Mouse (Mus musculus): ENCODE data around the gene Cfap44.
"Not testable (repeated sequence)": the region's sequence is repeated elsewhere in the genome, so short reads cannot be mapped to it uniquely, and the experiment has no call there.

Cfap44 gene

GRCm38 (mm10) chr16:44428456-44428855 lies 33.9 kb downstream of the Cfap44 start:
- no peak for DNase-seq (ENCODE audit: low spot score)

- no peak for DNase-seq (ENCODE audit: low spot score)
These were observed 35.4 kb downstream of the Cfap44 start for GRCm38 (mm10) chr16:44430021-44430420.

GRCm38 (mm10) chr16:44434931-44435330 lies 40.3 kb downstream of the Cfap44 start:
- no peak for DNase-seq (ENCODE audit: low spot score)

GRCm38 (mm10) chr16:44435481-44435880 lies 40.9 kb downstream of the Cfap44 start:
- peak; percentile 23 for DNase-seq (ENCODE audit: low spot score)

- not testable (repeated sequence) for DNase-seq (ENCODE audit: low spot score)
These were observed 47.3 kb downstream of the Cfap44 start for GRCm38 (mm10) chr16:44441913-44442312.

GRCm38 (mm10) chr16:44457858-44458257 lies 63.3 kb downstream of the Cfap44 start:
- no peak for DNase-seq (ENCODE audit: low spot score)

GRCm38 (mm10) chr16:44458826-44459225 lies 64.2 kb downstream of the Cfap44 start:
- DNase-seq (ENCODE audit: low spot score): no peak

GRCm38 (mm10) chr16:44460922-44461321 lies 66.3 kb downstream of the Cfap44 start:
- DNase-seq (ENCODE audit: low spot score): no peak

- no peak for DNase-seq (ENCODE audit: low spot score)
These were observed 80.7 kb downstream of the Cfap44 start for GRCm38 (mm10) chr16:44475281-44475680.

- DNase-seq (ENCODE audit: low spot score): no peak
These were observed 81.2 kb downstream of the Cfap44 start for GRCm38 (mm10) chr16:44475682-44476375.

GRCm38 (mm10) chr16:44478767-44479166 lies 84.2 kb downstream of the Cfap44 start:
- no peak for DNase-seq (ENCODE audit: low spot score)

- DNase-seq (ENCODE audit: low spot score): no peak
These were observed 85.3 kb downstream of the Cfap44 start for GRCm38 (mm10) chr16:44479852-44480251.

- DNase-seq (ENCODE audit: low spot score): no peak
These were observed 86.0 kb downstream of the Cfap44 start for GRCm38 (mm10) chr16:44480616-44481015.

GRCm38 (mm10) chr16:44481599-44482593 lies 87.3 kb downstream of the Cfap44 start:
- no peak for DNase-seq (ENCODE audit: low spot score)

- peak; percentile 91 for DNase-seq (ENCODE audit: low spot score)
These were observed 89.5 kb downstream of the Cfap44 start for GRCm38 (mm10) chr16:44484079-44484478.

GRCm38 (mm10) chr16:44484831-44485230 lies 90.2 kb downstream of the Cfap44 start:
- DNase-seq (ENCODE audit: low spot score): no peak

- no peak for DNase-seq (ENCODE audit: low spot score)
These were observed 91.1 kb downstream of the Cfap44 start for GRCm38 (mm10) chr16:44485691-44486090.

- DNase-seq (ENCODE audit: low spot score): no peak
These were observed 92.0 kb downstream of the Cfap44 start for GRCm38 (mm10) chr16:44486612-44487011.

- no peak for DNase-seq (ENCODE audit: low spot score)
These were observed 92.6 kb downstream of the Cfap44 start for GRCm38 (mm10) chr16:44487194-44487593.

- no peak for DNase-seq (ENCODE audit: low spot score)
These were observed 96.5 kb downstream of the Cfap44 start for GRCm38 (mm10) chr16:44491051-44491450.

GRCm38 (mm10) chr16:44492151-44492550 lies 97.6 kb downstream of the Cfap44 start:
- no peak for DNase-seq (ENCODE audit: low spot score)

GRCm38 (mm10) chr16:44492706-44493105 lies 98.1 kb downstream of the Cfap44 start:
- DNase-seq (ENCODE audit: low spot score): no peak

- DNase-seq (ENCODE audit: low spot score): no peak
These were observed 99.3 kb downstream of the Cfap44 start for GRCm38 (mm10) chr16:44493868-44494267.

All from embryo, embryonic 10 days (tissue).